26 mouse cellular contexts compared by ENCODE assay signal in genomic region chr10:42027337-42027736, GRCm38 (mm10). TPM values are rescaled to one million over a fixed set of nuclear protein-coding genes. Genes with fewer than 3 reads are reported as not detected.
DNase-seq lines count a peak whose midpoint lies in the region; ATAC-seq and TF ChIP-seq lines count a peak whose summit lies in the region.
"Had no signal": no experiment of that assay in that cellular context is flagged by ENCODE, and none has a peak within 500 bp of the region (broad histone marks: within the 10 kb centered on the region; RNA-seq: fewer than 3 reads in every experiment).

No protein-coding gene starts in this region.

- H3K4me2 ChIP-seq in hindbrain, postnatal 0 days (ENCODE audit: low read depth, low read length), result 0 out of 2 replicates have a peak overlapping the region, but pooled peaks have one; percentile 10
- no peak overlapping the region for H3K4me2 ChIP-seq in hindbrain, embryonic 11.5 days (replicated peaks; ENCODE audit: low read depth, low read length)
- H3K4me2 ChIP-seq in lung, embryonic 14.5 days, result peak overlapping the region; percentile 44
- no peak overlapping the region for H3K4me2 ChIP-seq in midbrain, embryonic 13.5 days (replicated peaks)
- H3K4me2 ChIP-seq: embryonic facial prominence, embryonic 15.5 days; heart, embryonic 11.5 days; hindbrain, embryonic 12.5 days; midbrain, embryonic 15.5 days had no signal

- TF ChIP-seq POLR2A in bone marrow macrophage, adult 2 months (IDR thresholded peaks at IDR 0.05; ENCODE audit: borderline replicate concordance, low read depth, low read length), result no peak

- no peak for ATAC-seq in hindbrain, postnatal 0 days
- ATAC-seq in hindbrain, embryonic 11.5 days (ENCODE audit: low FRiP score), result no peak
- ATAC-seq in lung, embryonic 14.5 days (ENCODE audit: insufficient read depth), result 0 out of 2 replicates have a peak, but pooled peaks have one; percentile 31
- ATAC-seq in midbrain, embryonic 13.5 days, result no peak
- ATAC-seq: CD4-positive, CD25-positive, alpha-beta regulatory T cell, adult 4 months; forebrain, embryonic 16.5 days; inflammation-experienced regulatory T-cells, adult 6 months; midbrain, embryonic 15.5 days; Patski had no signal

- WGBS in hindbrain, postnatal 0 days, result 62% methylated on average over 11 of the region's 11 CpGs
- 83% methylated on average over 11 of the region's 11 CpGs for WGBS in hindbrain, embryonic 11.5 days
- WGBS in lung, embryonic 14.5 days, result 40% methylated on average over 11 of the region's 11 CpGs
- 92% methylated on average over 9 of the region's 11 CpGs for WGBS in macrophage (ENCODE audit: missing documents)
- 84% methylated on average over 11 of the region's 11 CpGs for WGBS in midbrain, embryonic 13.5 days

- no peak overlapping the region for H3K4me3 ChIP-seq in hindbrain, postnatal 0 days (ENCODE audit: low read length)
- H3K4me3 ChIP-seq in hindbrain, embryonic 11.5 days (ENCODE audit: low read depth, low read length), result no peak overlapping the region
- no peak overlapping the region for H3K4me3 ChIP-seq in lung, embryonic 14.5 days (ENCODE audit: low read depth, low read length)
- H3K4me3 ChIP-seq in bone marrow macrophage, adult 2 months (ENCODE audit: insufficient read depth, low read length), result no peak overlapping the region
- no peak overlapping the region for H3K4me3 ChIP-seq in macrophage (ENCODE audit: inconsistent target)
- no peak overlapping the region for H3K4me3 ChIP-seq in midbrain, embryonic 13.5 days (replicated peaks)
- H3K4me3 ChIP-seq: embryonic facial prominence, embryonic 15.5 days; hindbrain, embryonic 12.5 days; megakaryocyte, embryonic 14.5 days; midbrain, embryonic 15.5 days; myocyte had no signal

- no peak for DNase-seq in hindbrain, postnatal 0 days (ENCODE audit: low spot score)
- no peak for DNase-seq in hindbrain, embryonic 11.5 days (ENCODE audit: low spot score)
- DNase-seq in lung, embryonic 14.5 days, result no peak
- DNase-seq in lung, postnatal 25 days (ENCODE audit: low spot score), result no peak
- no peak for DNase-seq in cerebellum, postnatal 4 days (ENCODE audit: low spot score in 2 of 2)
- DNase-seq: adrenal gland, adult 8-10 months; cerebellum, adult 9-11 months; embryo, embryonic 11 days; heart, postnatal 10 days; thymus, adult 18-20 months; thymus, postnatal 4 days had no signal

- H3K27ac ChIP-seq in hindbrain, postnatal 0 days, result no peak overlapping the region
- H3K27ac ChIP-seq in hindbrain, embryonic 11.5 days (ENCODE audit: low read depth, low read length), result no peak overlapping the region
- H3K27ac ChIP-seq in lung, embryonic 14.5 days (ENCODE audit: low read depth), result no peak overlapping the region
- peak overlapping the region; percentile 77; the same call in 1 of the 2 replicates for H3K27ac ChIP-seq in bone marrow macrophage, adult 2 months (ENCODE audit: insufficient read depth, low read depth, low read length)
- peak overlapping the region; percentile 48; the same call in 1 of the 2 replicates for H3K27ac ChIP-seq in macrophage
- H3K27ac ChIP-seq in midbrain, embryonic 13.5 days, result no peak overlapping the region
- H3K27ac ChIP-seq: embryonic facial prominence, embryonic 15.5 days; hindbrain, embryonic 12.5 days; liver, embryonic 14.5 days; midbrain, embryonic 15.5 days had no signal

- H3K4me1 ChIP-seq in hindbrain, postnatal 0 days (ENCODE audit: insufficient read depth, low read length), result no peaks in the 10 kb centered on the region
- H3K4me1 ChIP-seq in hindbrain, embryonic 11.5 days (replicated peaks; ENCODE audit: control insufficient read depth, insufficient read depth, low read length), result no peaks in the 10 kb centered on the region
- H3K4me1 ChIP-seq in lung, embryonic 14.5 days (ENCODE audit: insufficient read depth), result no peaks in the 10 kb centered on the region; the same call in 1 of the 2 replicates
- peaks cover 51% of the 10 kb centered on the region for H3K4me1 ChIP-seq in bone marrow macrophage, adult 2 months (ENCODE audit: control insufficient read depth, insufficient read depth, low read length)
- H3K4me1 ChIP-seq in midbrain, embryonic 13.5 days (replicated peaks), result 0 out of 2 replicates have a peak, but pooled peaks cover 4% of the 10 kb centered on the region

- TF ChIP-seq CTCF in hindbrain, postnatal 0 days (IDR thresholded peaks at IDR 0.05; ENCODE audit: low read depth), result no peak
- no peak for TF ChIP-seq CTCF in lung, embryonic 14.5 days (IDR thresholded peaks at IDR 0.05; ENCODE audit: low read depth)
- no peak for TF ChIP-seq CTCF in bone marrow macrophage, adult 2 months (IDR thresholded peaks at IDR 0.05; ENCODE audit: low read depth, low read length)

- H3K27me3 ChIP-seq in hindbrain, postnatal 0 days (ENCODE audit: insufficient read depth, low read length), result no peaks in the 10 kb centered on the region
- no peaks in the 10 kb centered on the region for H3K27me3 ChIP-seq in hindbrain, embryonic 11.5 days (ENCODE audit: control insufficient read depth, insufficient read depth, low read length)
- H3K27me3 ChIP-seq in lung, embryonic 14.5 days (ENCODE audit: insufficient read depth, low read length), result no peaks in the 10 kb centered on the region
- peaks cover 2% of the 10 kb centered on the region; the same call in 1 of the 2 replicates for H3K27me3 ChIP-seq in midbrain, embryonic 13.5 days
- H3K27me3 ChIP-seq: embryonic facial prominence, embryonic 15.5 days; hindbrain, embryonic 12.5 days; midbrain, embryonic 15.5 days; Patski had no signal

- no peaks in the 10 kb centered on the region for H3K9me3 ChIP-seq in hindbrain, postnatal 0 days (ENCODE audit: low read length)
- H3K9me3 ChIP-seq in hindbrain, embryonic 11.5 days (ENCODE audit: control insufficient read depth, low read length), result no peaks in the 10 kb centered on the region
- no peaks in the 10 kb centered on the region for H3K9me3 ChIP-seq in lung, embryonic 14.5 days (ENCODE audit: low read depth, low read length)
- H3K9me3 ChIP-seq in midbrain, embryonic 13.5 days, result no peaks in the 10 kb centered on the region
- H3K9me3 ChIP-seq: embryonic facial prominence, embryonic 15.5 days; hindbrain, embryonic 12.5 days; megakaryocyte, embryonic 14.5 days; midbrain, embryonic 15.5 days had no signal

- no peaks in the 10 kb centered on the region for H3K79me2 ChIP-seq in macrophage (ENCODE audit: inconsistent target)

- no peak overlapping the region for H3K9ac ChIP-seq in hindbrain, postnatal 0 days (replicated peaks; ENCODE audit: low read length)
- no peak overlapping the region for H3K9ac ChIP-seq in hindbrain, embryonic 11.5 days (ENCODE audit: low read depth, low read length)
- no peak overlapping the region; the same call in 1 of the 2 replicates for H3K9ac ChIP-seq in lung, embryonic 14.5 days
- no peak overlapping the region for H3K9ac ChIP-seq in midbrain, embryonic 13.5 days (replicated peaks)
- H3K9ac ChIP-seq: embryonic facial prominence, embryonic 15.5 days; hindbrain, embryonic 12.5 days; liver, embryonic 14.5 days; midbrain, embryonic 15.5 days had no signal

- no peaks in the 10 kb centered on the region for H3K36me3 ChIP-seq in hindbrain, postnatal 0 days (ENCODE audit: insufficient read depth, low read length)
- no peaks in the 10 kb centered on the region for H3K36me3 ChIP-seq in hindbrain, embryonic 11.5 days (ENCODE audit: control insufficient read depth, insufficient read depth, low read length)
- H3K36me3 ChIP-seq in lung, embryonic 14.5 days (ENCODE audit: insufficient read depth), result no peaks in the 10 kb centered on the region
- no peaks in the 10 kb centered on the region for H3K36me3 ChIP-seq in macrophage (ENCODE audit: inconsistent target)
- no peaks in the 10 kb centered on the region for H3K36me3 ChIP-seq in midbrain, embryonic 13.5 days
- H3K36me3 ChIP-seq: embryonic facial prominence, embryonic 15.5 days; hindbrain, embryonic 12.5 days; midbrain, embryonic 15.5 days had no signal

RNA-seq across cellular contexts. Expression of gene Armc2, which starts 9.1 kb away (rescaled TPM):
- total RNA-seq in hindbrain, postnatal 0 days (2014; rRNA removed), result 4.6 and 9.1 TPM in 2 replicates
- polyA plus RNA-seq in hindbrain, postnatal 0 days (2015; fragmentation: Nextera tagmentation; extraction: Ambion mirVana), result 9.7 and 11.7 TPM in 2 replicates
- polyA plus RNA-seq in hindbrain, embryonic 11.5 days (2014; fragmentation: Nextera tagmentation; extraction: Ambion mirVana), result 3.0 and 3.2 TPM in 2 replicates
- polyA plus RNA-seq in lung, embryonic 14.5 days (2014; fragmentation: Nextera tagmentation; extraction: Ambion mirVana), result 1.6 and 2.6 TPM in 2 replicates
- polyA plus RNA-seq in bone marrow macrophage, adult 2 months (2012; ENCODE audit: insufficient read depth, insufficient read length, missing spikeins), result 3.3 and 3.9 TPM in 2 replicates
- 10 to 100 TPM in 2 of 26 experiments, 1 to 10 TPM in 18, under 1 TPM in 5, not detected in 1; 0.26 to 14.2 (median 2.8) TPM for total RNA-seq in macrophage (2018; cell fraction: chromatin; rRNA removed)
- 10 to 100 TPM in 2 of 26 experiments, 1 to 10 TPM in 24; 1.3 to 11.4 (median 2.9) TPM for total RNA-seq in macrophage (2018; cell fraction: cytosol; rRNA removed)
- total RNA-seq in macrophage (2018; cell fraction: nucleus; rRNA removed), result 10 to 100 TPM in 4 of 26 experiments, 1 to 10 TPM in 21, under 1 TPM in 1; 0.92 to 13.0 (median 3.2) TPM
- polyA plus RNA-seq in macrophage (2018), result 3.7 to 6.9 TPM (median 6.5 TPM) in 3 replicates
- polyA plus RNA-seq in midbrain, embryonic 13.5 days (2015; fragmentation: Nextera tagmentation; extraction: Ambion mirVana), result 5.5 and 6.8 TPM in 2 replicates
- total RNA-seq: neutrophil, adult 5-6 weeks had no signal

Comparison
In these comparisons a context has a peak if more than half of its experiments do, and no peak if none do; other contexts are left out.
1. H3K4me2 ChIP-seq: peak in hindbrain, postnatal 0 days (single experiment) and lung, embryonic 14.5 days (single experiment); none in hindbrain, embryonic 11.5 days (single experiment) and midbrain, embryonic 13.5 days (single experiment).
2. H3K27ac ChIP-seq: peak in bone marrow macrophage, adult 2 months (single experiment) and macrophage (single experiment); none in hindbrain, postnatal 0 days (single experiment), hindbrain, embryonic 11.5 days (single experiment), lung, embryonic 14.5 days (single experiment) and midbrain, embryonic 13.5 days (single experiment).